Mouse (Mus musculus): ENCODE data around the gene Dis3l.

The Dis3l gene

GRCm38 (mm10) chr9:64341254-64341566 is at the start of gene Dis3l:
Gene Dis3l (minus strand): TSS chr9:64341288.
- no peak for DNase-seq (ENCODE audit: low spot score)

DNA sequence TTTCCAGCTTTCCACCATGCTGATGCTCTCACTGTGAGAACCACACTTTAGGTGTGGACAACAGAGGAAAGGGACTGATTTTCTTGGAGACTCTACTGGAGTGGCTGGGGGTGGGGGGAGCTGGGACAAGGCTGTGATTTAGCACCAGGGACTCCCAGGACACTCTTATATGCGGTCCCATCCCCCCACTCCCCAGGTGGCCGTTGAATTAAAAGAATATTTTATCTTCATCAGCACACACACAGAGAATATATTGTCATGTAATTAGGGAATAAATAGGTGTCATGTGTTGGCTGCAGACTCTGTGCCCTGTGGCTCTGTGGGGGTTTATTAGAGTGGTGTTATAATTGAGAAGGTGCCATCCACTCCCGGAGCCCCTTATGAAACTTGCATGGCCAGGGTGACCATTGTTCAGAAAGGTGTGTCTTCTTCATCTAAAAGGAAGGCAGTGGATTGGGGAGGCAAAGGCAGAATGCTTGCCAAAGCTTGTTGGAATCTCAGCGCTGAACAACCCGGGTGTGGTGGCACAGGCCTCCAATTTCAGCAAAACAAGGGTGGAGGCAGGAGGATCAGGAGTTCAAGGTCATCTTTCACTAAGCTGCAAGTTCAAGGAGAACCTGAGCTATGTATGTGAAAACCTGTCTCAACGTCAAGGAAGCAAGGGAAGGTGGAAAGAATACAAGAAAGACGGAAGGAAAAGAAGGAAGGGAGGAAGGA is 48.6 kb upstream of the Dis3l start:
- DNase-seq (ENCODE audit: low spot score), result no peak

DNA sequence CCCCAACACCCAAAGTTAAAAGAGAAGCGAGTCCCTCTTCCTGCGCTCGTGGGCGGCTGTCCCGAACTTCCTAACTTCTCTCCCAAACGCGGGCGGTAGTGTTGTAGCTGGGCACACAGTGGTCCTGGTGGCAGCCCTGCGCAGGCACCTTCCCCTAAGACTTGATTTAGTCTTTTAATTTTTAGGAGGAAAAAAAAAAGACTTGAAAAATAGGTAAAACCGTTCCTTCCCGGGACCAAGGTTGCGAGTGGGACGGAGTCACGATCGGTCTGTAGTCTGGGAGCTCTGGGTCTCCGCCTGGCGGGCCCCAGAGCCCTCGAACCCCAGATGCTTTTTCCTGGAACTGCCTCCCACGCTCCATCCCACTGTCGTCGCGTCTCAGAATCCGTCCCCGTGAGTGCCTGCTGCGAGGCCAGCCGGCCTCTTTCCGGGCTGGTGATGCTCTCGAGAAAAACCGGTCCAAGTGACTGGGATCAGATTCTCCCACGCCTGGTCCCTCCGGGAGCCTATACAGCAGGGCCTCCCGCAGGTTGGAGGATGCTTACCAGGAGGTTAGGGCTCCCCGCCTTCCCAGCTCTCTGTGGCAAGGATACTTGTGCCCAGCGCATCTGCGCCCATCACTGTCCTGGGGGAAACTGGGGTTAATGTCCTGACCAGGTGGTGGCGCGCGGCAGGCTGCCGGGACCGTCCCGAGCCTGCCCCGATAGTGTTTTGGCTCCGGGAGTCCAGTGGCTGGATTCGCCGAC is 45.6 kb upstream of the Dis3l start:
- DNase-seq (ENCODE audit: low spot score), result no peak

DNA sequence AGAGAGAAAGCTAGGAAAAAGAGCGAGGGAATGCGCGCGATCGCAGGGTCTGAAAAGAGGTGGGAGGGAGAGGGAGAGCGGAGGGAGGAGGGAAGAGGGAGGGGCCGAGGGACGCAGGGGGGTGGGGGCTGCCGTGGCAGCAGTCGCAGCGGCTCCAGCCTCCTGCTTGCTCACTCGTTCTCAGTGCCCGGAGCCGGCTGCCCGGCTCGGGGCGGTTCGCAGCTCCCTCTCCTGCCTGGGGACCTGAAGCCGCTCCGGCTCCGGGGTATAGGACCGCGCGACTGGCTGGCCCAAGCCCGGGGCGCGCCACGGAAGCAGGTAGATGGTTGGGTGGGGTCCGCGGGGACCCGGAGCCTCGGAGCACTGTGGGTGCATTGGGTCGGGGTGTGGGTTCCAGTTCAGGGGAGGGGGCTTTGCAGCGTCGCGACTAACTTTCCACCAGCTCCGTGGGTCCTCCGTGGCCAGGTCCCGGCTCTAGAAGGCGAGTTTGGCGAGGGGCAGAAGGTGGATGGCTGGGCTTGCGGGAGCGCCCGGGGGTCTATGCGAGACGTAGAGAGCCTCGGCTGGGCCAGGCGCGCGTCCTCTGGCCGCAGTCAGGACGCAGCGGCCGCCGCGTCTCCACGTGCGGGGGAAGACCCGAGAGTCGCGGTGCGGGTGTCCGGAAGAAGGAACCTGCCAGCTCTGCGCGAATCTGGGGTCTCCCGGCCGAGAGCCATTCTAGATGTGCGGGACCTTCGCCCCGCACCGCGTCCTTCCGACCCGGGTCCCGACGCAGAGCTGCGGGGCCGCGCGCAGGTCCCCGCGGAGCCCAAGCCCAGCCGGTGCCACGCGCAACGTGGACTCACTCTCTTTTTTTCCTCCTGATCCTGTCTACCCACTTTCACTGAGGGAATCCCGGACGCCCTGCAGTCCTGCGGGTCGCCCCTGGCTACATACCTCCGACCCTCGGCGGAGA is 44.7 kb upstream of the Dis3l start, which contains the start of gene Megf11:
Gene Megf11, plus strand, starts transcription at position 116 of the 955 bp plus-strand sequence.
- no peak for DNase-seq (ENCODE audit: low spot score)

DNA sequence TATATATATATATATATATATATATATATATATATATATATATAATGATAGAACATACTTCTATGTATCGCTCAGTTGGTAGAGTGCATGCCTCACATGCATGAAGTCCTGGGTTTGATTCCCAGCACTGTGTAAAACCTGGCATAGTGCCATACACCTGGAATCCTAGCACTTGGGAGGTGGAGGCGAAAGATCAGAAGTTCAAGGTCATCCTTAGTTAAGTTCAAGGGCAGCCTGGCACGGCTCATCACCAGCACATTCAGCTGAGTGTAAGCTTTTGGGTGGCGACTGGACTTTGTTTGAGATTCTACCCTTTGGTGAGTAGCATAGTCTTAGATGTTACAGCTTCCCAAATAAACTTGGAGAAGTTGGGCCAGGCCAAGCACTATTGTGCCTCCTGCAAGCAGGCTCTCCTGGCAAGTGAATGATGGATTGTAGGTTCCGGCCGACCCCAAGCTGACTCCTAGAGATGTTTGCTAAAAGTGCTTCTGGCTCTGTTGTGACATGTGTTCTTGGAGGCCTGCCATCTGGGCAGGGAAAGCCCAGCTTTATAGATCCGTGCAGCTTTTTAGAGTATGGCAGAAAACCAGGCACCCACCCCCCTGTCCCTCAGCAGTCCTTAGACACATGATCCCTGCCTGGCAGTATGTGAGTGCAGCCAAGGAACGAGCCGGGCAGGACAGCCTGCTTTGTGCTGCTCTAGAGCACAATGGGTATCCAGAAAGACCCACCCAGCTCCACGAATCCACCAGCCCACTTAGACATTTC is 42.1 kb upstream of the Dis3l start:
- no peak for DNase-seq (ENCODE audit: low spot score)

GRCm38 (mm10) chr9:64376380-64376779 is 35.3 kb upstream of the Dis3l start:
- DNase-seq (ENCODE audit: low spot score), result no peak

DNA sequence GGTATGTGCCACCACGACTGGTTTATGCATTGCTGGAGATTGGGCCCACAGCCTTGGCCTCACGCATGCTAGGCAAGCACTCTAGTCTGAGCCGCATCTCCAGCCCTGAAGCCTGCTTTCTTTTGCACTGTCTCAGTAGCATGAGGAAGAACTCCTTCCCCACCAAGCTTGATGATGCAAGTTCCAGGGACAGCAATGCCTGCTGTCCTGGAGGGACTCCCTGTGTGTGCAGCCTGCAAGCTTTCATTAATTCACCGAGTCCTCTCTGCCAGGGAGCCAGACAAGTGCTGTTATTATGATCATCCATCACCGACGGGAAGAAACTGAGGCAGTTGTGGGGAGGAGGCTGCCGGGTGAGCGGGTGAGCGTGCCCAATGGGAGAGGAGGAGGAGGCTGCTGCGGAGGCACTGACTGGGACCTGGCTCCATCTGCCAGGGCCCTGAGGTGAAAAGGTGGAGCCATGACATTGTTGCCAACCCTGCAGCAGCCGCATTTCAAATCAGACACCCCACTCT is 30.3 kb upstream of the Dis3l start:
- no peak for DNase-seq (ENCODE audit: low spot score)

DNA sequence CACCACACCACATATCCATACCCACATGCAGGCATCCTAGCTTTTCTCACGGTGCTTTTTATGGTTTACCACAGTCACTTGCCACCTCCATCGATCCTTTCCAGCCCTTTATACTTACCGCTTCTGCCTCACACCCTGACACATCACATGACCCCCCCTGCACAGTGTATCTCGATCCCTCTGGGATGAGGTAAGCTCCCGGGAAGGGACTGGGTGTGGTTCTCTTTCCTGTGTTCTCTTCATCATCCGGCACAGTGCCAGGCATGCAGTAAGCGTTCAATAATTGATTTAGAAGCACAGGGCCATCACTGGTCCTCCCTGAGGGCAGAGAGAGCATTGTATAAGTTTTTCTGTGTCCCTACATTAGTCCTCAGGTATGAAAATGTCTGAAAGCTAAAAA is 28.8 kb upstream of the Dis3l start:
- DNase-seq (ENCODE audit: low spot score), result no peak

DNA sequence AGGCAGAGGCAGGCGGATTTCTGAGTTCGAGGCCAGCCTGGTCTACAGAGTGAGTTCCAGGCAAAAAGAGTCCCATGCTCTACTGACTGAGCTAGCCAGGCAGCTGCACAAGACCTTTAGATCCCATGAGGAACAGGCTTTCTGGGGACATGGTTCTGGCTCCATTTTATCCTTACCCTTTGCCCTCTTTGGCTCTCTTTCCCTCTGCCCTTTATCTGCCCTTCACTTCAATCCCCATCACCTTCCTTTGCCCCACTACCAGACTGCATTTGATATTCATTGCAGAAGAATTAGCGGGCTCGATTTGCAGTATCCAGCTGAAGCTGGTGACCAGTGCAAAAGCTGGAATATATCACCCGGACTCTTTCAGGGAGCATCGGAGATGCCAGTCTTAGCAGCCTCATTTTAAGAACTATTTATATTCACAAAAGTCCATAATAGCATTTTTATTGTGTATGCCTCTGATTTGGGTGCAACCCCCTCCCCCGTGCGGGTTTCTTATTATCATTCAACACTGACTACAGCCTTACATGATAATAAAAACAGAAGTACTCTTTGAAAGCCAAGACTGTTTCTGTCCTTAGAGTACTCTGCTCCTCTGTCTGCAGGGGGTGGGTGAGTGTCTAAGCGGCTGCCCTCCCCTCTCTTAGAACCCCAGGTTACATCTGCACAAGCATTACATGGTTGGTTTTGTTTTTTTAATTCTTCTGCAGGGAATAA is 20.3 kb upstream of the Dis3l start:
- no peak for DNase-seq (ENCODE audit: low spot score)

- no peak for DNase-seq (ENCODE audit: low spot score)
Measured at GRCm38 (mm10) chr9:64355627-64356026, 14.5 kb upstream of the Dis3l start.

- no peak for DNase-seq (ENCODE audit: low spot score)
Measured at GRCm38 (mm10) chr9:64351191-64351590, 10.1 kb upstream of the Dis3l start.

DNA sequence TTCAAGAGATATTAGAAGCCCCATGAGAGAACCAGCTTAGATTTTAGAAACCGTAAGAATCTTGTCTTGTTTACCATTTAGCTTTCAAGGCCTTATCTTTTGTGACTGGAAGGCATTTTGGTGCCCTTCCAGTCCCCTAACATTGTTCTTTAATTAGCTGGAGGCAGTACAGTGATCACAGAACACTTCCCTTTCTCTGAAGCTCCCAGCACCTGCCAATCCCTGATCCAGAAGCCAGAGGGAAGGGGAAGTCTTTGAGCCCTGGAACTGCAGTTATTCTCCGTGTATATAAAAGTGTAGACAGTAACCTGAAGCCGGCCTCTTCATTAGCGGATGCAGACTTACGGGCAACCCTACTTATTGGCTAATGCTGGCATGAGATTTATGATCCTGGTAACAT is 8.4 kb upstream of the Dis3l start:
- DNase-seq (ENCODE audit: low spot score), result no peak

- no peak for DNase-seq (ENCODE audit: low spot score)
Measured at GRCm38 (mm10) chr9:64347377-64347776, 6.3 kb upstream of the Dis3l start.

DNA sequence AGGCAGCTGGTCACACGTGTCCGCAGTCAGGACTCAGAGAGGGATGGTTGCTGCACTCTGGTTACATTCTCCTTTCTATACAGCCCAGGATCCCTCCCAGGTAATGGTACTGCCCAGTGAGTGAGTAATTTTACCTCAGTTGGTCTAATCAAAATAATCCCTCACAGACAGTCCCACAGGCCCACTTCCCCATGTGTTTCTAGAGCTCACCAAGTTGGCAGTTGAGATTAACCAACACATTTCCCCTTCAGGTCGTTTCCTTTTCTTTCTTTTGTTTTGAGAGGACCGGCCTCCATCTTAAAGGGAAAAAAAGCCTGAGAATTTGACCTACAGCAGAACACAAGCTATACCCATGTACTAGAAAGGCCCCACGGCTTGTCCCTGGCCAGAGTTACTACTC is 4.8 kb upstream of the Dis3l start:
- no peak for DNase-seq (ENCODE audit: low spot score)

DNA sequence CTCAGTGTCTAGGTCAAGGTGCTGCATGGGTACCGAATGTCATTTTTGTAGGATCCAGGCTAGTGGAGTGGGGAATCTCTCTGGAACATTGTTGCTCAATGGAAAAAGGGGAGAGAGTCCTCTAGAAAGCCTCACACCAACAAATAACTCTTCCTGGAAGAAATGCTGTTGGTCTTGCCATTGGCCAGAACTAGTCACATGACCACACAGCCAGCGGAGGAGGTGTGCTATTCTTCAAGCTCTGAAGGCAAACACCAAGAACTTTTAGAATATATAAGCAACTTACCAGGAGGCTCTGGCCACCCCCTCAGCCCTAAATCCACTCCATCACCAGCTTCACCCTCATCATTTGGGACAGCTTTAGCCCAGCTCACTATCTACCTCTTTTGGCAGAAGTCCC is 2.6 kb upstream of the Dis3l start:
- DNase-seq (ENCODE audit: low spot score), result no peak

GRCm38 (mm10) chr9:64341671-64342070 is 583 bp upstream of the Dis3l start:
- DNase-seq (ENCODE audit: low spot score), result no peak

DNA sequence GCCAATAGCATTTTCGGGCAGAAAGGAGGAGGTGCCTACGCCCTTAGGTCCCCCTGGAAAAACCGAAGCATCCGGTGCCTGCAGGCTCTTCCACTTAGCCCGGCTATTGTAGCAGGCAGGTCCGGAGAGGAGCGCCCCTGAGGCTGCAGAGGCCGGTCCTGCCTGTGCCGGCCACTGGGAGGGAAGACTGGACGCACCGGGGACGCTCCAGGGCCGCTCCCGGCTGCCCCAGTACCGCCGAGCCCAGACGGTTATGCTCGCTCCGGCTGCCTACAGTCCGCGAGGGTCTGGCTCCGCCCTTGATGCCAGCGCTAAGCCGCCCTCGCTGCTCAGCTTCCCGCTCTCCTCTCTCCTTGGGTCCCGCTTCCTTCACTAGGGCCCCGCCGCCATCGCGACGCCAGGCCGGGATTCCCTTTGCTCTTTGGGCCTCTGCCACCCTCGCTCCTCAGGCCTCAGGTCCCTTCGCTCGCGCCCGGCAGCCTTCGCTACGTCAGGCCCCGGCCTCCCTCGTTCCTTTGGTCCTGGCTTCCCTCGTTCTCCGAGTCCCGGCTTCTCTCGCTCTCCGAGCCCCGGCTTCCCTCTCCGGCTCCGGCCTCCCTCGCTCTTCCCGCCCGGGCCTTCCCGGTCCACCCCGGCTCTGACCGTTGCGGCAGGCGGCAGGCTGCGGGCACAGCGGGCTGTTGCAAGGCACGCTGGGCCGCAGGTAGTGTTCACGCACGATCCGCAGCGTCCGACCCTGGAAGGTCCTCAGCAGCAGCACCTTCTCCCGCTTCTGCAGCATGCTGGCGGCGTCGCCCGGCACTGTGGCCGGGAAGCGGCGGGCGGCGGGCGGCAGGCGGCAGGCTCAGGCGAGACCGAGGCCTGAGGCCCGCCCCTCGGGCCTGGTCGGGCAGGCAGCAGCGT is 486 bp downstream of the Dis3l start:
- peak; percentile 57 for DNase-seq (ENCODE audit: low spot score)

DNA sequence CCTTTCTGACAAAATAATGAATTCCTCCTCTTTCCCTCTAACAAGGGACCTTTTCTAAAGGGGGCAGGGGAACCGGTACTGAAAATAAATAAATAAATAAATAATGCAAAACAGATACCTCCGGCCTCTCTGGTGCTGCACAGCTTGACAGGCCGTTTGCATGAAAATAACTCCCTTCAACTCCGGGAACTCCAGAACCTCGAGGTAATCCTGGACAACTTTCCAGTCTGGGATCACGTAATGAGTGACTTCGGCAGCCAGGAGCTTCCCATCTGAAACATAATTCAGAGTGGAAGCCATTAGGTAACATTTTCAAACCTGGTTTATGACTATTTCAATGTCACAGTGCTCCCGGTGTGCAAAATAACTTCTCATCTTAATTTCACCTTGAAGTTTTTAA is 1.7 kb downstream of the Dis3l start:
- DNase-seq (ENCODE audit: low spot score), result no peak

DNA sequence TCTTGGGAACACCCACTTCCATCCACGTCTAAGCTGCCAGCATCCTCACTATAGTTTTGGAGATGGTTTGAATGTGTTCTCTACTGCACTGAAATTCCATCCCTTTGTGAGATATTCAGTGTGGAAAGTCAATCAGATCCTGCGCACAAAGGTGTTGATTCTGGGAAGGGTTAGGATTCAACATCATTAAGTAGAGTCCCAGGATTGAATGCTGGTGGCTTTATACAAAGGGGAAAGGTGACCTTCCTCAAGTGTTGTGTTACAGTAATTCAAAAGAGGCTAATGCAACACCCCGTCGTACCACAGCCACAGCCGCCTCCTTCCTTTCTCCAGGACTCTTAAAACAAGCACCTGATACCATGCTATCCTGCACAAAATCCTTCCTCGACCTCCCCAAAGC is 5.3 kb downstream of the Dis3l start:
- no peak for DNase-seq (ENCODE audit: low spot score)

DNA sequence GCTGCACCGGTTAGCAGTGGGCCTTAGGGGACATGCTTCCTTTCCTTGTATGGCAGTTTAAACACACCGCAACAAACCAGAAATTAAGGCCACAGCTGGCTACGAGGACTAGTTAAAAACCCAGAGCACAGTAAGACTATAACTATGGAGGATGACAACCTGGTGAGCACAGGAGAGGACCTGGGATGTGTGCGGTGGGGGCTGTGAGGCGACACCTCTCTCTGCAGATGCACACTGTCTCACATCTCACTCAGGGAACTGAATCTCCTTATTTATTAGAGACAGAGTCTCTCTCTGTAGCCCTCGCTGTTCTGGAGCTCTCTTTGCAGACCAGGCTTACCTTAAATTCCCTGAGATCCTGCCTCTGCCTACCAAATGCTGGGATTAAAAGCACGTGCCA is 17.1 kb downstream of the Dis3l start:
- DNase-seq (ENCODE audit: low spot score), result no peak
